Mouse (Mus musculus): Measurements from ENCODE around the gene Oas1e. TPM values are rescaled to one million over a fixed set of nuclear protein-coding genes. Genes with fewer than 3 reads are reported as not detected.

Oas1e gene
- total and polyA plus RNA-seq, 2 experiments = not detected

GRCm38 (mm10) chr5:120782446-120782845, 12.9 kb downstream of the Oas1e start:
- H3K79me2 ChIP-seq (ENCODE audit: control insufficient read depth, insufficient read depth, low read length) = no peaks in the 10 kb centered on the region
- H3K4me1 ChIP-seq (ENCODE audit: control insufficient read depth, insufficient read depth, low read length) = no peaks in the 10 kb centered on the region
- H3K27me3 ChIP-seq (ENCODE audit: control insufficient read depth, insufficient read depth, low read length) = no peaks in the 10 kb centered on the region; the same call in 1 of the 2 replicates
- WGBS = 76% methylated on average over 2 of the region's 2 CpGs
- no peak overlapping the region for H3K4me3 ChIP-seq (ENCODE audit: insufficient read depth, low read depth, low read length)
- H3K36me3 ChIP-seq (ENCODE audit: control insufficient read depth, insufficient read depth, low read length) = no peaks in the 10 kb centered on the region
- no peak for DNase-seq (ENCODE audit: extremely low read depth, low read depth, low spot score)
- no peak overlapping the region for H3K27ac ChIP-seq (replicated peaks; ENCODE audit: insufficient read depth, low read depth, low read length)
- H3K9ac ChIP-seq (ENCODE audit: low read depth, low read length) = no peak overlapping the region
- no peak for TF ChIP-seq POLR2A (IDR thresholded peaks at IDR 0.05; ENCODE audit: extremely low read depth, insufficient read depth, low read length)
- TF ChIP-seq CTCF (IDR thresholded peaks at IDR 0.05; ENCODE audit: low read depth, low read length) = no peak

- Histone ChIP-seq H3K27ac (replicated peaks; ENCODE audit: insufficient read depth, low read depth, low read length) (no peak overlapping the region), H3K27me3 (ENCODE audit: control insufficient read depth, insufficient read depth, low read length) (no peaks in the 10 kb centered on the region; the same call in 1 of the 2 replicates), H3K4me3 (ENCODE audit: insufficient read depth, low read depth, low read length) (no peak overlapping the region), H3K9ac (ENCODE audit: low read depth, low read length) (no peak overlapping the region), H3K36me3 (ENCODE audit: control insufficient read depth, insufficient read depth, low read length) (no peaks in the 10 kb centered on the region), H3K4me1 (ENCODE audit: control insufficient read depth, insufficient read depth, low read length) (no peaks in the 10 kb centered on the region), H3K79me2 (ENCODE audit: control insufficient read depth, insufficient read depth, low read length) (no peaks in the 10 kb centered on the region)
- WGBS = 91% methylated on average over 1 of the region's 1 CpGs
- DNase-seq (ENCODE audit: extremely low read depth, low read depth, low spot score) = no peak
- TF ChIP-seq CTCF (IDR thresholded peaks at IDR 0.05; ENCODE audit: low read depth, low read length) (no peak), POLR2A (IDR thresholded peaks at IDR 0.05; ENCODE audit: extremely low read depth, insufficient read depth, low read length) (no peak)
Measured at GRCm38 (mm10) chr5:120781646-120782045, 13.7 kb downstream of the Oas1e start.

GRCm38 (mm10) chr5:120779922-120780321, 15.4 kb downstream of the Oas1e start:
- no peak overlapping the region for H3K4me3 ChIP-seq (ENCODE audit: insufficient read depth, low read depth, low read length)
- no peaks in the 10 kb centered on the region for H3K4me1 ChIP-seq (ENCODE audit: control insufficient read depth, insufficient read depth, low read length)
- no peak overlapping the region for H3K27ac ChIP-seq (replicated peaks; ENCODE audit: insufficient read depth, low read depth, low read length)
- DNase-seq (ENCODE audit: extremely low read depth, low read depth, low spot score) = no peak
- no peaks in the 10 kb centered on the region for H3K36me3 ChIP-seq (ENCODE audit: control insufficient read depth, insufficient read depth, low read length)
- H3K27me3 ChIP-seq (ENCODE audit: control insufficient read depth, insufficient read depth, low read length) = no peaks in the 10 kb centered on the region; the same call in 1 of the 2 replicates
- no peaks in the 10 kb centered on the region for H3K79me2 ChIP-seq (ENCODE audit: control insufficient read depth, insufficient read depth, low read length)
- 40% methylated on average over 3 of the region's 3 CpGs for WGBS
- no peak overlapping the region for H3K9ac ChIP-seq (ENCODE audit: low read depth, low read length)
- TF ChIP-seq POLR2A (IDR thresholded peaks at IDR 0.05; ENCODE audit: extremely low read depth, insufficient read depth, low read length) = no peak

- H3K79me2 ChIP-seq (ENCODE audit: control insufficient read depth, insufficient read depth, low read length) = no peaks in the 10 kb centered on the region
- TF ChIP-seq CTCF (IDR thresholded peaks at IDR 0.05; ENCODE audit: low read depth, low read length) (no peak), POLR2A (IDR thresholded peaks at IDR 0.05; ENCODE audit: extremely low read depth, insufficient read depth, low read length) (no peak)
- no peak overlapping the region for H3K9ac ChIP-seq (ENCODE audit: low read depth, low read length)
- no peak overlapping the region for H3K27ac ChIP-seq (replicated peaks; ENCODE audit: insufficient read depth, low read depth, low read length)
- H3K36me3 ChIP-seq (ENCODE audit: control insufficient read depth, insufficient read depth, low read length) = no peaks in the 10 kb centered on the region
- no peaks in the 10 kb centered on the region for H3K4me1 ChIP-seq (ENCODE audit: control insufficient read depth, insufficient read depth, low read length)
- 53% methylated on average over 2 of the region's 2 CpGs for WGBS
- no peaks in the 10 kb centered on the region; the same call in 1 of the 2 replicates for H3K27me3 ChIP-seq (ENCODE audit: control insufficient read depth, insufficient read depth, low read length)
- no peak for DNase-seq (ENCODE audit: extremely low read depth, low read depth, low spot score)
- H3K4me3 ChIP-seq (ENCODE audit: insufficient read depth, low read depth, low read length) = no peak overlapping the region
Measured at GRCm38 (mm10) chr5:120778941-120779340, 16.4 kb downstream of the Oas1e start.

GRCm38 (mm10) chr5:120777478-120777877, 17.9 kb downstream of the Oas1e start, which contains the start of gene Oas3:
Oas3 (minus strand) TSS chr5:120777661.
- no peaks in the 10 kb centered on the region for H3K36me3 ChIP-seq (ENCODE audit: control insufficient read depth, insufficient read depth, low read length)
- H3K27ac ChIP-seq (replicated peaks; ENCODE audit: insufficient read depth, low read depth, low read length) = no peak within 1 kb of the TSS
- no peaks in the 10 kb centered on the region for H3K79me2 ChIP-seq (ENCODE audit: control insufficient read depth, insufficient read depth, low read length)
- peak; percentile 3 for DNase-seq (ENCODE audit: extremely low read depth, low read depth, low spot score)
- TF ChIP-seq POLR2A (IDR thresholded peaks at IDR 0.05; ENCODE audit: extremely low read depth, insufficient read depth, low read length) (no peak), CTCF (IDR thresholded peaks at IDR 0.05; ENCODE audit: low read depth, low read length) (no peak)
- H3K27me3 ChIP-seq (ENCODE audit: control insufficient read depth, insufficient read depth, low read length) = no peaks in the 10 kb centered on the region
- WGBS = 66% methylated on average over 9 of the region's 9 CpGs
- H3K4me3 ChIP-seq (ENCODE audit: insufficient read depth, low read depth, low read length) = peak within 1 kb of the TSS; percentile 36
- H3K4me1 ChIP-seq (ENCODE audit: control insufficient read depth, insufficient read depth, low read length) = no peaks in the 10 kb centered on the region
- no peak within 1 kb of the TSS for H3K9ac ChIP-seq (ENCODE audit: low read depth, low read length)

GRCm38 (mm10) chr5:120776801-120777200, 18.5 kb downstream of the Oas1e start:
- H3K79me2 ChIP-seq (ENCODE audit: control insufficient read depth, insufficient read depth, low read length) = no peaks in the 10 kb centered on the region
- TF ChIP-seq POLR2A (IDR thresholded peaks at IDR 0.05; ENCODE audit: extremely low read depth, insufficient read depth, low read length) (no peak), CTCF (IDR thresholded peaks at IDR 0.05; ENCODE audit: low read depth, low read length) (no peak)
- WGBS = 69% methylated on average over 5 of the region's 5 CpGs
- H3K4me3 ChIP-seq (ENCODE audit: insufficient read depth, low read depth, low read length) = no peak overlapping the region; the same call in 1 of the 2 replicates
- H3K4me1 ChIP-seq (ENCODE audit: control insufficient read depth, insufficient read depth, low read length) = no peaks in the 10 kb centered on the region
- no peak overlapping the region for H3K27ac ChIP-seq (replicated peaks; ENCODE audit: insufficient read depth, low read depth, low read length)
- H3K27me3 ChIP-seq (ENCODE audit: control insufficient read depth, insufficient read depth, low read length) = no peaks in the 10 kb centered on the region
- no peaks in the 10 kb centered on the region for H3K36me3 ChIP-seq (ENCODE audit: control insufficient read depth, insufficient read depth, low read length)
- DNase-seq (ENCODE audit: extremely low read depth, low read depth, low spot score) = no peak
- H3K9ac ChIP-seq (ENCODE audit: low read depth, low read length) = no peak overlapping the region

Measured in liver, adult 2 months (tissue).